Mouse (Mus musculus): Measurements from ENCODE around the gene Camta2.

Gene Camta2

GRCm38 (mm10) chr11:70689578-70689977 lies 1.7 kb upstream of the Camta2 start:
- peak; percentile 57 for DNase-seq

- no peak for DNase-seq
Measured at GRCm38 (mm10) chr11:70688372-70688771, 467 bp upstream of the Camta2 start.

GRCm38 (mm10) chr11:70686901-70687566 lies 871 bp downstream of the Camta2 start:
- peak; percentile 61 for DNase-seq

GRCm38 (mm10) chr11:70683640-70684039 lies 4.3 kb downstream of the Camta2 start:
- peak; percentile 7 for DNase-seq

- peak; percentile 47 for DNase-seq
Measured at GRCm38 (mm10) chr11:70681897-70682581, 5.9 kb downstream of the Camta2 start.

- peak; percentile 6 for DNase-seq
Measured at GRCm38 (mm10) chr11:70681170-70681569, 6.7 kb downstream of the Camta2 start.

- DNase-seq, result no peak
Measured at GRCm38 (mm10) chr11:70679894-70680293, 8.0 kb downstream of the Camta2 start.

GRCm38 (mm10) chr11:70679361-70679760 lies 8.5 kb downstream of the Camta2 start:
- DNase-seq, result peak; percentile 9

- peak; percentile 6 for DNase-seq
Measured at GRCm38 (mm10) chr11:70678576-70678975, 9.3 kb downstream of the Camta2 start.

- no peak for DNase-seq
Measured at GRCm38 (mm10) chr11:70678092-70678491, 9.8 kb downstream of the Camta2 start.

GRCm38 (mm10) chr11:70674501-70674900 lies 13.4 kb downstream of the Camta2 start:
- DNase-seq, result no peak

- DNase-seq, result no peak
Measured at GRCm38 (mm10) chr11:70674014-70674413, 13.9 kb downstream of the Camta2 start.

- peak; percentile 33 for DNase-seq
Measured at GRCm38 (mm10) chr11:70671333-70672047, 16.4 kb downstream of the Camta2 start.

- peak; percentile 49 for DNase-seq
Measured at GRCm38 (mm10) chr11:70670483-70670882, 17.4 kb downstream of the Camta2 start.

- DNase-seq, result peak; percentile 85
Measured at GRCm38 (mm10) chr11:70669582-70670345, 18.1 kb downstream of the Camta2 start.

GRCm38 (mm10) chr11:70668771-70669505 lies 19.0 kb downstream of the Camta2 start, which contains the start of gene Spag7:
Gene Spag7, minus strand, starts transcription at chr11:70669416.
- DNase-seq, result peak; percentile 98

- peak; percentile 83 for DNase-seq
Measured at GRCm38 (mm10) chr11:70668335-70668770, 19.6 kb downstream of the Camta2 start.

GRCm38 (mm10) chr11:70667271-70668150 lies 20.4 kb downstream of the Camta2 start:
- DNase-seq, result no peak

GRCm38 (mm10) chr11:70666687-70667086 lies 21.2 kb downstream of the Camta2 start:
- no peak for DNase-seq

GRCm38 (mm10) chr11:70664741-70665140 lies 23.2 kb downstream of the Camta2 start:
- DNase-seq, result no peak

- no peak for DNase-seq
Measured at GRCm38 (mm10) chr11:70663957-70664356, 23.9 kb downstream of the Camta2 start.
